Mouse (Mus musculus): ENCODE results near the gene Ephb3.
A peak's percentile ranks its signal among the peaks of the same experiment; 100 is the strongest.
"Not testable (repeated sequence)": the region's sequence is repeated elsewhere in the genome, so short reads cannot be mapped to it uniquely, and the experiment has no call there.

The Ephb3 gene

DNA sequence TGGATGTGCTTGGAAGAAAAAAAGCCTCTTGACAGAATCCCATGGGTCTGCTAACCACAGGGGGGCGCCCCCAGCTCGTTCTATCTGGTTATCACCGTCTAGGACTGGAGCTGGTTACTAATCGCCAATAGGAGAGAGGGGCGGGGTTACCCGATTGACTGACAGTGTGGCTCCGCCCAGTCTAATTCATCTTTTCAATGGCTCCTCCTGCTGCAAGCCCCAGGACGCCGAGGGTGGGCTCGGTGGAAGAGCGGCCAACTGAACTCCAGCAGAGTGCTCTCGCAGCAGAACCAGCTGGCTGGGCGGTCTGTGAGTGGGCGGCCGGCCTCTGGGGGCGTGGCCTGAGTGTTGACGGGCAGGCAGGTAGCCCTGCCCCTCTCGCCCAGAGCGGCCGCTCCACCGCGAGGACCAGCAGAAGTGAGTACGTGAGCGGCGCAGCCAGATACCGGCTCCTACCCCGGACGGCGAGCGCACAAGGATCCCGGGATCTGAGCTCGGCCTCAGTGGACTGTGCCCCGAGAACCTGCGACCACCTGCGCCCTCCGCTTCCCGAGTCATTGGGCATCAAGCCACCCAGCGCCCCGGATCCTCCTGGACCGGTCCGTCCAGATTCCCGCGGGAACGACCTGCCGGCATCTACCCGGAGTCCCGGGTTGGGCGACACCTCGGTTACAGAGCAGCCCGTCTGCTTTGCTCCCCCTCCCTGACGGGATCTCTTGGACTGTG is at the start of gene Ephb3:
Gene Ephb3, plus strand, starts transcription at position 389 of the 726 bp plus-strand sequence.
- DNase-seq (ENCODE audit: low spot score in 2 of 2), result peak; percentile 98 to 99

DNA sequence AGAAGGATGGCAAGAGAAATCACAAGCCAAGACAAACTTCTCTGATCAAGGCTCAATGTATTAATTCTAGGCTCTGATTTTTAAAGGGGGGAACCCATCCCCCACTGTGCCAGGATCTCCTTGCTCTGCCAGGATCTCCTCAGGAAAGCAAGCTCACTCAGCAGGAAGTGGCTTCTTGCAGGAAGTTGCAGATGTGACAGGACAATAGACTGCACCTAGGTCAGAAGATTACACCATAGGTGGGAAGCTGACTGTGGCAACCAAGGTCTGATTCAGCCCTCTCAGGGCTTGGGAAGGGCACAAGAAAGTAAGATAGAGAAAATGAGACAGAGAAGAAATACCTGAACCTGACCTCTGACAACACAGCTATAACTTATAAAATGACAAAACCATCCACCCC is 48.3 kb upstream of the Ephb3 start:
- DNase-seq (ENCODE audit: low spot score in 2 of 2), result not testable (repeated sequence)

DNA sequence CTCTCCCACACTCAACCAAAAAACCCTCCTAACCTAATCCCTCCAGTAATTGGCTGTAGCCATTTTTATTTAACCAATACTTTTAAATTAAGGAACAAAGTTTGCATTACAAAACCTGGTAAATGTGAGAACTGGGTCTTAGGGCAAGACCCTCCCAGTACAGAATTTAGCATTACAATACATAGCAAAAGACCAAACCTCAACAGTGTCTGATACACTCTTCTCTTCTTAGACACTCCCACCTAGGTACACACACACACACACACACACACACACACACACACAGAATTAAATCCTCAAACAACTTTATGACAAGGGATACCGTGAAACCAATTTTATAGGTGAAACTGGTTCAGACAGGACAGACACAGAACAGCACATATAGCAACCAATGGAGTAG is 45.3 kb upstream of the Ephb3 start:
- not testable (repeated sequence) for DNase-seq (ENCODE audit: low spot score in 2 of 2)

GRCm38 (mm10) chr16:21163423-21163822 is 41.1 kb upstream of the Ephb3 start:
- DNase-seq (ENCODE audit: low spot score in 2 of 2), result not testable (repeated sequence)

GRCm38 (mm10) chr16:21165343-21166220 is 39.0 kb upstream of the Ephb3 start:
- peak in 1 of 2 experiments; percentile 6 for DNase-seq (ENCODE audit: low spot score in 2 of 2)

DNA sequence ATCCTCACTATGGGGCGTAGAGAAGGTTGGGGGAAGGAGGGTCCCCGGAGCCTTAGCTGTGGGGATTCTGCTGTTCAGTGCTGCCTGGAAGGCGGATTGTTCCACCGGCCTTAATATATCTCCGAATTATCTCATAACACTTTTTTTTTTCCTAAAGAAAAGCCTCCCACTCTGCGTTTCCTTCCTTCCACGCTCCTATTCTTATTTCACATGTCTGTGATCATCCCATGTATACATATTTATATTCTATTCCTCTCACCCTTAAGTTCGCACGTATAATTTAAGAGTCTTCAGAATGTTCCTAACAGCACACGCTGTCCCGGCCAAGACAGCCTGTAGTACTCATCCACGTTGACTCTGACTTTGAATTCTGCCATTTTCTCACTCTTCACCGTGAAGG is 35.8 kb upstream of the Ephb3 start:
- DNase-seq (ENCODE audit: low spot score in 2 of 2), result no peak

GRCm38 (mm10) chr16:21175236-21175635 is 29.3 kb upstream of the Ephb3 start:
- no peak for DNase-seq (ENCODE audit: low spot score in 2 of 2)

- DNase-seq (ENCODE audit: low spot score in 2 of 2), result no peak
Measured at GRCm38 (mm10) chr16:21182108-21182507, 22.4 kb upstream of the Ephb3 start.

DNA sequence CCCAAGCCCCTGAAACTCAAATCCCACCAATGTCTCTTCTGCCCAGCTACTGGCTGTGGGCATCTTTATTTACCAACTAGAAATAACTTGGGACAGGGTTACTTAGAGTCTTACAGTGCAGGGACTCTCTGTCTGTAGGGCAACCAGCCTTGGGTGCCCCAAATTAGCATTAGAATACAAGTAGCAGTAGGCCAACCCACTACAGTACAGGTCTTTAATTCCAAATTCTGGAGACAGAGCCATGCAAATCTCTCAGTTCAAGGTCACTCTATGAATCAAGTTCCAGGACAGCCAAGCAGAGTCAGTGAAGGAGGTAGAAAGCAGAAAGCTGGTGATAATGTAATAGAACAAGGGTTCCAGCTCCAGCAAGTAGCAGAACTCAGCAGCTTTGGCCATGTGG is 19.9 kb upstream of the Ephb3 start:
- DNase-seq (ENCODE audit: low spot score in 2 of 2), result no peak

- no peak for DNase-seq (ENCODE audit: low spot score in 2 of 2)
Measured at GRCm38 (mm10) chr16:21187568-21187967, 17.0 kb upstream of the Ephb3 start.

GRCm38 (mm10) chr16:21188345-21188744 is 16.2 kb upstream of the Ephb3 start:
- DNase-seq (ENCODE audit: low spot score in 2 of 2), result no peak

- DNase-seq (ENCODE audit: low spot score in 2 of 2), result no peak
Measured at GRCm38 (mm10) chr16:21191569-21191968, 13.0 kb upstream of the Ephb3 start.

DNA sequence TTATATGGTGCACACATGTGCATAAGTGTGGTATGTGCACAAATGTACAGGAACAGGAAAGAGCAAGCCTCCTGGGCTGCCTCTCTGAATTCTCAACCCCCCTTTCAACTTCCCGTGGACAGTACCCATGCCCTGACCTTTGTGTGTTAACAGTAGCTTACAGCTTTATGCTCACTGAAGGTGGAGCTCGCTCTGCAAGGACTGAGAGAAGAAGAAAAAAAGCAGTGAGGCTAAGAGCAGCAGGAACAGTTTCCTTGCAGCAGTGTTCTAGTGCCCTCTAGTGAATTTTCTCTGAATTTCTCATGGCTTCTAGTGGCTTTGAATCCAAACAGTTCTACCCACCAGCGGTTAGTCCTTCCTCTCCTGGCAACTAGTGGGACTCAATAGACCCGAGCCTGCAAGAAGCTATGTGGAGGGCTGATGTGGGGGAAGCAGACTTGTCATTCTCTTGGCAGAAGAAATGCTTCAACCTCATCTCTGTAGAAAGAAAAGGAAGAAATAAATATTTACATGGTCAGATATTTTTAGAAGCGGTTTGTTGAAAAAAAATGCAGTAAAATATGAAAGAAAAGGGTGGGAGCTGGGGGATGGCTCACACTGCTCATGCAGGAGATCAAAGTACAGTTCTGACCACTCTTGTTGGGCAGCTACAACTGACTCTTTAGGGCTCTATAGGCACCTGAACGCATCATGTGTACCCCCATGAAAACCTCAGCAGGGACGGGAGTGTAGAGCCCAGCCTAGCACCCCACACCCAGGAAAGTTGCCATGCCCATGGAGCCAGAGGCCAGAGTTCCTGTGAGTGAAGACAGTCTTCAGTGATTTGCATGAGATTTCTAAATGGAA is 11.8 kb upstream of the Ephb3 start:
- no peak for DNase-seq (ENCODE audit: low spot score in 2 of 2)

GRCm38 (mm10) chr16:21194182-21194581 is 10.4 kb upstream of the Ephb3 start:
- no peak for DNase-seq (ENCODE audit: low spot score in 2 of 2)

- DNase-seq (ENCODE audit: low spot score in 2 of 2), result no peak
Measured at GRCm38 (mm10) chr16:21195260-21195866, 9.2 kb upstream of the Ephb3 start.

- no peak for DNase-seq (ENCODE audit: low spot score in 2 of 2)
Measured at GRCm38 (mm10) chr16:21196576-21196975, 8.0 kb upstream of the Ephb3 start.

GRCm38 (mm10) chr16:21197542-21197941 is 7.0 kb upstream of the Ephb3 start:
- DNase-seq (ENCODE audit: low spot score in 2 of 2), result no peak

DNA sequence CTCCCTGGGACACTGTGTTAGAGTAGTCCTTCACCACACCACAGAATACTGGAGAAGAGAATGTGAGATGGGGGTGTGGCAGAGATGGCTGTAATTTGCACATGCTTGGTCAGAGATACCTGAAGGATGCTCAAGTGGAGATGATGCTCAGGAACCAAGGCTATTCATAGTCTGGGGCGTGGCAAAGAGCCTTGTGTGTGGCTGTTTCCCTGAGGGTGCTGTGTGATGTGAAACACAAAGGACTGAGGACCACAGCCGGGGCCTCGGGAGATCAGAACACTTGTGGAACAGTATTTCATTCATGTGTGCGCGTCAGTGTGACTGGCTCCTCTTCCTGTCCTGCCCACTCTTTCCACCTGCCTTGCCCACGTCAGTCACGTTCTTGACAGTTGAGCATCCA is 6.5 kb upstream of the Ephb3 start:
- DNase-seq (ENCODE audit: low spot score in 2 of 2), result no peak

GRCm38 (mm10) chr16:21198529-21198928 is 6.0 kb upstream of the Ephb3 start:
- DNase-seq (ENCODE audit: low spot score in 2 of 2), result no peak

GRCm38 (mm10) chr16:21199426-21199825 is 5.1 kb upstream of the Ephb3 start:
- DNase-seq (ENCODE audit: low spot score in 2 of 2), result no peak

GRCm38 (mm10) chr16:21202731-21203130 is 1.8 kb upstream of the Ephb3 start:
- no peak for DNase-seq (ENCODE audit: low spot score in 2 of 2)
